Mouse (Mus musculus) cerebellum, postnatal 14 days (tissue): ENCODE data around the gene Gsn.

Experiments used
- DNase-seq, 2 experiments: peaks; one replicate each; pipeline ENCODE4 v3.0.0; 2021; ENCODE audit warnings: mixed read lengths in 2 of 2

Gene Gsn

DNA sequence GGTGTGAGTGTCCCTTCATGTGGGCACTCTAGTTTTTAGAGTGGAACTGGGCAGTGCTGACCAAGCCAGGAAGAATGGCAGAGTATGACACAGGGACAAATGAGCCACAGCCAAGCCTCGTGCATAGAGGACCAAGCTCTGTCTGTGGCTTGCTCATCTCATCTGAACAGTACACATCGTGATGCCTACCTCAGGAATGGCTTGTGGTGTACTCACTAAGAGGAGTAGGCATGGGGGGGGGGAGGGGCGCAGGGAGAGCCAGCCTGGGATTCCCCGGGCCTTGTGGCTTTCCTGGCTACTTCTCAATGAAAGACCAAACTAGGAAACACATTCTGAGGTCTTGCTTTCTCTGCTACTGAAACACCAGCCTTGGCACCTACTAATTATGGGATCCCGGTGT is 1.2 kb upstream of the Gsn start:
- no peak for DNase-seq

DNA sequence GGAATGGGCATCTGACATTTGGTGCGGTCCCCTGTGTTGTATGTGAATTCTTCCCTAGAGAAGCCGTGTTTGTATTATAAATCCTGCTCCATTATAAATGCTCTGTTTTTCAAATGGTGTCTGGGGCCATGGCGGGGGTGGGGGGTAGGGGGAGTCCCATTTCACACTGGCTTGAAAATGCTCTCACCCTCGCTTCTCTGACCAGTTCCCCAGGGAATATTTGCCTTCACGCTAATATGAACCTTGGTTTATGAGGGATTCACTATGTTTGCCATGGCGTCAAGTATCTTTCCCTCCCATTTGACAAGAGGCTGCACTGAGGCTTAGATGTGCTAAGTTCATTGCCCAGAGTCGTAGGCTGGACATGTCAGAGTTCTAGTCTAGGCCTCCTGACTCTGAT is 718 bp upstream of the Gsn start:
- no peak for DNase-seq

DNA sequence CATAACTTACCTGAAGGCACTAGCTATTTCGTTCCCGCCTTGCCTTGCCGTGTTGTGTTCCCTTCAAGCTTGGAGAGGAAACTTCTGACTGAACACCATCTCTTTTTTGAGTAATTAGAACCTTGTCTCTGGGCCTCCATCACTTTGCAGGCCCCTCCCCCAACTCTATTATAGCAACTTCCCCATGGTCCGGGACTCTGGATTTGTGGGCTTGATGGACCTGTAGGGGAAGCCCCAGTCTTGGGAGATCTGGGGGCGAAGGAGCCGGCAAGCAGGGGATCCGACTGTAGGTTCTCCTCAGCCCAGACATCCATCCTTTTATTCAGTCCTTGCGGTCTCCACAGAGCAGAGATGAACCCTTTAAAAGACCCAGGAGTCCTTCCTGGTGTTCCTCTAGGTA is 752 bp downstream of the Gsn start:
- DNase-seq, result no peak

DNA sequence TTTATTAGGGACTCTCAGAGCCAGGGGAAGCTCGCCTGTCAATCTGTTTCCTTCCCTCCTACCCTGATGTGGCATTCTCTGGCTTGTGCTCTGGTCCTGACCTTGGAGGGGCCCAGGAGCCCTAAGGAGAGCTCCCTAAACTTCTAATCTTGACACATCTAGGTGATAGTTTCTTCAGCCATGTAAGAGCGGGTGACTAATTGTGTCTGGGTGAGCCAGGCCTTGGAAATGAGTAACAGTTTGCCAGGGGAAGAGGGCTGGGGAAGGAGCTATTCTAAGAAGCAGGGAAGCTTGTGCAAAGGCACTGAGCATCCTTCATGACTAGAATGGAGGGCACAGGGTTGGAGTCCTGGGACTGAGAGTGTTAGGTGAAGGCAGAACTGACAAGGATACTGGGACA is 1.7 kb downstream of the Gsn start:
- DNase-seq, result no peak

DNA sequence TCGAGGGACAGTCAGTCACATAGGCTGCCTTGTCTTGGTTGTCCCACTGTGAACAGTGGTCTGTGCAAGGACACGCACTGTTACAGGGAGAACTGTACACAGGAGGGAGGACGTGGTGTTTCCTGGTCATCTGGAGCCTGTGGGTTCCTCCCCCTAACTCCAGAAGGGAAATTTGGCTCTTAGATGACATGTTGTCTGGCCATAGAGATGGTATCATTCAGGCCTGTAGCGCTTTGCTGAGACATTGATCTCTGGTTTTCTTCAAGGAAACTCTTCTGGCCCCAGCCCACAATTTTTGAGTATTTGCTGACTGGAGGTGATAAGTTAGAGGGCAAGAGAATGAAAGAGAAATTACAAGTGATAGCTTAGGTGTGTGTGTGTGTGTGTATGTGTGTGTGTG is 2.4 kb downstream of the Gsn start:
- no peak for DNase-seq

DNA sequence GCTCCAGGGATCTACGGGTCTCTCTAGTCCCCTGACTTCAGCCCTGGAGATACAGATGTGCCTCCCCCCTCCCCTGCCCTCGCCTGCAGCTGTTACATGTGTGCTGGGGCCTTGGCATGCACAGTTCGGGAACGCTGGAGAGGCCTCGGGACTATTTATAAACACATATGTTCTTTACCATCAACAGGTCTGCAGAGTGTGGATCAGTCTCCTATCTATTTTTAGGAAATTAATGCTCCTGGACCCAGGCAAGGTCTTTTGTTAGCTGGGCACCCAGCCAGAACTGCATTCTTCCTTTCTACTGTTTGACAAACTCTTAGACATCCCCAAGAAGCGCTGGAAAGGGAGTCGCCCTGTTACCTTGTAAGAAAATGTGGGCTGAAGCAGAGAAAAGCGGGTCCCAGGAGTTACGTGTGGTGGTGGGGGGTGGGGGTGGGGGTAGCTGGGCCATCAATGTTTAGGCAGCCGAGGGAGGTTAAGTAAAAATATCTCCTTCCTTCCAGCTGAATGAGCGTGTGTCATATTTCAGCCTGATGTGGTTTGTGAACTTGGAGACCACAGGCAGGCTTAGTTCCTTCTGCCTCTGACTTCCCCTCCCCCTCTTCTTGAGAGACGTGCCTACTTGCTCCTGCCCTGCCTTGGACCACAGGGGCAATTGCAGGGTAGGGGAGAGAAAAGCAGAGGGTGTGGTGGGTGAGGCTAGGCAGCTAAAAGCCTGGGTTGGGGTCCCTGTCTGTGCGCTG is 3.3 kb downstream of the Gsn start:
- DNase-seq, result no peak

DNA sequence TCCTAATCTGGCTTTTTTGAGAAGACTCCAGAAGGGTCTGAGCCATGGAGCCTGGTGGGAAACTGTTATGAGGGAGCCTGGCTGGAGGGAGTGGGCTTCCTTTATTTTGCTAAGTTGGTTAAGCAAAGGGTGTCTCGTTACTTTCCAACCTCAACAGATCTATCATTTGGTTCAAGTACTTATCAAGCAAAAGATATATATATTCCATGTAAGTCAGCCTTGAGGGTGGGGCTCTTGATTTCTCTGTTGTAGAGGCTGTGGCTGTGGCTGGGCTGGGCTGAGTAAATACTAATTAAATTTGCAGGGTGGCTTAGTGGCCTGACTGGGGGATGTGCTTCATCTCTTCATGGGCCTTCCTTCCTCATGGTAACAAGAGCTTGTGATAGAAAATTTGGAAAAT is 4.1 kb downstream of the Gsn start:
- no peak for DNase-seq

DNA sequence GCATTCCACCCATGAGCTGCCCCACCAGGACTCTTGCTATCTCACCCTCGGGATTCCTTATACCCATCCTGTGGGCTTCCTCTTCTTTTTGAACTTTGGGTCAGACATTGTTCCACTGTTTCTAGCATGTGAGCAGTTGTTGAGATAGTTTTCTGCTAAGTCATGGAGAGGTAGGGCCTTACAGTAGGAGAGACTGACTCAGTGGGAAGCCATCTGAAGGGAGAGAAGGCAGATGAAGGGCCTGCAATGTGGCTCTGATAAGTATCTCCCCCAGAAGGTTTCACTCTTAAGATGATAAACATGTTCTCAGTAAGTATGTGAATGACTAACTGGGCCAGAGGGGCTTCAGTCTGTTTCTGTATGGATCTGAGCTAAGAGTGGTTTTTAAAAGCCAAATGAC is 7.9 kb downstream of the Gsn start:
- DNase-seq, result no peak

DNA sequence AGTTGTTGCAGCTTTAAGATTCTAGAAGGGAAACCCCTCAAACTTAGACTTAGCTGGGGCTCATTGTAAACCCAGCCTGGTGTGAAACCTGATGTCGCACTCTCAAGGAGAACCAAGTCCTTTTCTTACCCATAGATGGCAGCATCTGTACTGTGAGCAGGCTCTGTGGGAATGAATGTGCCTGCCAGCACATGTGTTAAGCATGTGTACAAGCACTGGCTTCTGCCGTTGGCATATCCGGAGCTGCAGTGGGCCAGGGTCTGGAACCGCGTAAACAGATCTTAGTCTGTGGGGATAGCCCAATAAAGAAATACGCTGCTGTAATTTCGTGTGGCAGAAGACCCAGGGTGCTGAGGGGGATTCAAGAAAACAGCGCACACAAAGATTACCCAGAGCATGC is 9.1 kb downstream of the Gsn start:
- DNase-seq, result no peak

DNA sequence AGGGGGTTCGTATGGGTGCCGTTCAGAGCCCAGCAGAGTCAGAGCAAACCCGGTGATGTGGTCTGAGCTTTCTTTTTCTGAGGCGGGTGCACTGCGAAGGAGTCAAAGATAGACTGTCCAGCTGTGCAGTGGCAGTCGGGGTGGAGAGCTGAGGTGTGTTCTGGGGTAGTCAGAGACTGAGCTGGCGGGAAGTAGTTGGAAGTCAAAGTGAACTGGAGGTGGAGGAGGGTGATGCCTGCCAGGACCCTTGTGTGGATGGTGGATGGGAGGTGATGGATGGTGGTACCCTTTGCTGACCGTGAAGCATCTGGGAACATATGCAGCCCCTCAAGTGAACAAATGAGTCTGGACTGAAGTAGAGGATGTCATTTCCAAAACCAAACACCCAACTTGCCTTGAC is 9.6 kb downstream of the Gsn start:
- no peak for DNase-seq

DNA sequence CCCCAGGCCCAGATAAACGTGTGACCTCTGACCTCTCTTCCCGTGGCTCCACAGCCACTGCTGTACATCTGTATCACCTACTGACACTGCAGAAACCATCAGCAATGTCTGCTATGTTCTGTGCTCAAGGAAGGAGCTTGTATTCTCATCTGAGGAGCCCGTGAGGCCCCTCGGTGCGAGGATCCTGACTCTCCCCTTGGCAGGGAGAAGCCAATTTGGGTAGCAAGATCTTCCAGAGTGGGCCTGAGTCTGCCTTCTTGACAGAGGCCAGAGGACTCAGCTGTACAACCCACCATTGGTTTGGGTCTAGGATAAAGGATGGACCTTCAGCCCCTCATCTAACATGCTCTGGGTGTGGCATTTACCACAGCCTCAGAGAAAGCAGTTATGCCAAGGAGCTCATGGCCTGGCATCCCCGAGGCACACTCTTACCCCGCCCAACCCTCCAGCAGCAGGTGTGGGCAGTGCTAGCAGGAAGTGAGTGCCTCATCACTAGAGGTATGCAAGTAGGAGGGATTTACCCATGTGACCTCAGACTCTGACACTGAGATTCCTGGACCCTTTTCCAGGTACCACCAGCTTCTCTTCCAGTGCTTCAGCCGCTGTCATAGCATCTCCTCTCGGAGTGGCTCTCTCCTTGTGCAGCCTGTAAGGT is 10.2 kb downstream of the Gsn start:
- no peak for DNase-seq

DNA sequence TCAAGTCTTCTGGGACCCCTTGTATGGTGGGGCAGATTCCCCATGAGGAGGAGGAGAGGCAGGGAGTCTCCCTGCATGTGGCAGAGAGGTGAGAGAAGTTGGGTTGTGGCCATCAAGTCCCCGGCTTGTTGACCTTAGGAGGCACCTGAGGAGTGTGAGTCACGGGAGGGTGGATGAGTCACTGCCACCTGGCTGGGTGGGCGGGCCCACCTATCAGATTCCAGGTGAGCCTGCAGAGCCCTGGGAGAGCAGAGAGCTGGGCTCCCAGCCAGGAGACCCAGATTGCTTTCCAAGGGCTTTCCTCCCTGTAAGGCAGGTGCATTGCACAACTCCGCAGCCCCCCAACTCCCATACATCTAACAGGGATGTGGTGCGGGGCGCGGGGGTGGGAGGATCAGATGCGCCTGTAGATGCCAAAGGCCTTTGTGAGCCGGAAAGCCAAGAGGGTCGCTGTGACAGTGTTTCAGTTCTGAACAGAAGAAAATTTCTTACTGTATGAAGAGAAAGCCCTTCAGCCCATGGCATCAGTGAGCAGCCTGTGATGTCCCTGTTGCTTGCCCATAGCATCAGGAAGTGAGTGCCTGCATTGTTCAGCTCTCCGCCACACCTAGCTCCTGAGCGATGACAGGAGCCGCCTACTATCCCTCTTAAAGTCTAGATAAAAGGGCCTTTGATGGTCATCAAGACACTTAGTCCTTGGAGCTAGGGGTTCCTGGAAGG is 11.1 kb downstream of the Gsn start:
- no peak for DNase-seq

DNA sequence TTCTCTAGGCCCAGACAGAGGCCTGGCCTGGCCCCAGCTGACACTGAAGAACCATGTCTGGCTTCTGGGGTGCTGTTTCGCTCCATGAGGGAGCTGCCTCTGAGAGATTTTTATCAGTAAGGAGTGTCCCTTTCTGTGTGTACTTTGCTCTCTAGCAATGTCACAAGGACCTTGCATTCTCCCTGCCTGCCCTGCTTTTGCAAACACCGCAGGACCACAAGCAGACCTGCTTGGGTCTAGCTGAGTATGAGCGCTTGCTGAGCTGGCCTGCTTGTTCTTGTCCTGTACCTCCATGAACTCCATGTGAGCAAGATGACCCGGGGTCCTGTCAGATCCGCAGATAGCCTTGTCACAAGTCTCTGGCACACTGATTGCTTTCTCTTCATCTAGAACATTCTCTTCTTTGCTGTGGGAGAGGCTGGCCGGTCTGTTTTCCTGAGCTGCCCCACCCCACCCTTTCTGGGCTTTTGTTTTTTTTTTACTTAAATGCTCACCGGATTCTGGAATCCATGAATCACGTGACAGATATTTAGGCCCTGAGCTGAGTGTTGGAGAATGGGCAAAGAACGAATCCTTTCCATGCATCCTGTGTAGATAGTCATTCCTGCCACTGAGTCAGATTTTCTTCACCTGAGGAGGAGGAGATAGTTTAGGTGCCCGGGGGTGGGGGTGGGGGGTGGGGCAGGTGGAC is 11.8 kb downstream of the Gsn start:
- no peak for DNase-seq

DNA sequence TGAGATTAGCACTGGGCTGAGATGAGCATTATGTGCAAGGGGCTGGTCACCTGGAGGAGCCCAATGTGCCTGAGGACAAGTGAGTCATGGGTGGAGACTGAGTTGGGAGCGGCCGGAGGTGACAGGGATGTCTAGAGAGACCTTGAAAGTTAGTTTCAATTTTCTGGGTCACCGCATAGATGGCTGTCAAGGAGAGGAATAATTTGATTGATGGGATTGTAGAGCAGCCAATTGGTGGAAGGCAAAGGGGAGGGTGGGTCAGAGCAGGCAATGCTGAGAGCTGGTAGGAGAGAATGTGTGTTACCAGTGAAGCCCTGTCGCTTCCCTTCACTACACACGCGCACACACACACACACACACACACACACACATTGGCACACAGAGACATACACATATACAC is 13.0 kb downstream of the Gsn start:
- DNase-seq, result no peak

DNA sequence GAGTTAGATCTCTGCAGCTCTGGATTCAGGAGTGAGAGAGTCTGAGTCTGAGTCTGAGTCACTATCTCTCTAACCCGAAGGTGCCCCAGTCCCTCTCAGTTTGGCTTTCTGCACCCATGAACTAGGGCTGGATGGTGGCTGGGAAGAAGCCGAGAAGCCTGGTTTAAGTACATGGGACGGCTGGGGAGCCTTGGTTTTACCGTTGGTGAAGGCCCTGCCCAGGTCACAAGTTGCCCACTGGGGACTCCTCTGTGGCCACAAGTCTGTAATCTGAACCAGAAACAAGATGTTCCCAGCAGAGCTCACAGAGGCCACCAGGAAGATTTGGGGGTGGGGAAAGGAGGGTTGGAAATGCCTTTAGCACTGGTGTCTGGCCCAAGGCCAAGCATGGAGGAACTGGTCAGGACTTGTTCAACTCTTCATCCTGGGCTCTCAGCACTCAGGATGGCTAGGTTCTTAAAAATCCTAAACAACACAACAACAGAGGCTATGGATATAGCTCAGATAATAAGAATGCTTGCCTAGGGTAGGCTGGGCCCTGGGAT is 13.6 kb downstream of the Gsn start:
- DNase-seq, result no peak

DNA sequence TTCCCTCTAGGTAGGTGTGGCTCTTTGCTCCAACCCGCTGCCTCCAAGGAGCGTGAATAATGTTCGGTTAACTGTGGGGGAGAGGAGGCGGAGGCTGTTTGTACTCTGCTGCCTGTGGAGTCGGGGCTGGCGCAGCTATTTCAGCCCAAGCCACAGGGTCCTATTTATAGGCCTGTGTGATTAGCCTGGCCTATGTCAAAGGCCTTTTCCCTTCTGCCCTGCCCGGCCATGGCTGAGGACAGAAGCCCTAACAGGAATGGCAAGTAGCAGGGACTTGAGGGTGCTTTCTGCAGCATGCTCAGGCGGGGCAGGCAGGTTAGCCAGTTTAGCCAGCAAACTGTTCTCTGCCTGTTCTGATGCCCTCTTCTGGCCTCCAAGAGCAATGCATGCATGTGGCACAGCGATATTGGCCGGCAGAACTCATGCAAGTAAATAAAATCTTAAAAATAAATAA is 14.4 kb downstream of the Gsn start:
- peak; percentile 72 to 73 for DNase-seq

DNA sequence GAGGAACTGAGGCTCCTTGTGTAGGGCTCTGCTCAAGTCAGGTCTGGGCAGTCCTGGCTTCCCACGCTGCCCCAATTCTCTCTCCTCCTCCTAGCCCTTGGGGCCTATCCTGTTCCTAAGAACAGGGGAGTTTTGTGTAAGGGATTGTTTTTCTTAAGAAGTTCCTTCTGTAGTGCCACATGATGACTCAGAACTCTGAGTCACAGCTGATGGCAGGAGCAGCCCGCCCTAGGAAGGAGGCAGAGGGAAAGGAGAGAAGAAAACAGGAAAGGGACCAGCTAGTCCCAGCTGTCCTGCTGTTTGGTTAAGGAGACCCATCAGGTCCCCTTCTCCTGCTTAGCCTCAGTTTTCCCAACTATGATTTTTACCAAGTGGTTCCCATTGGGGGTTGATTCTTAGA is 15.6 kb downstream of the Gsn start:
- no peak for DNase-seq

DNA sequence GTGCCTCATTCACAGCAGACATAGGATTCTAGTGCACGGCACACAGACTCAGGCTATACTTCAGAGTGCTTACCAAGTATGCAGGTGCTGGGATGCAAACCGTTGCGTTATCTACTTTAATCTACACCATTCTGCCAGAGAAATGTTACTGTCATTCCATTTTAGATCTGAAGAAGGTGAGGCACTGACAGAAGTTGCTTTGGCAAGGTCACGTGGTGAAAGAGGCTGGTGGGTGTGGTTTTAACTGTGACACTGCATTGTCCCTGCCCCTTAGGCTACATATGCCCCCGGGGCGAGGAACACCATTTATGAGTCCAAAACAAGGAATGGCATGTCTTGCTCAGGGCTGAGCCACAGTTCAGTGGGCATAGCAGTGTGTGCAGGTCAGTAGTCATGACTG is 16.7 kb downstream of the Gsn start:
- DNase-seq, result no peak

DNA sequence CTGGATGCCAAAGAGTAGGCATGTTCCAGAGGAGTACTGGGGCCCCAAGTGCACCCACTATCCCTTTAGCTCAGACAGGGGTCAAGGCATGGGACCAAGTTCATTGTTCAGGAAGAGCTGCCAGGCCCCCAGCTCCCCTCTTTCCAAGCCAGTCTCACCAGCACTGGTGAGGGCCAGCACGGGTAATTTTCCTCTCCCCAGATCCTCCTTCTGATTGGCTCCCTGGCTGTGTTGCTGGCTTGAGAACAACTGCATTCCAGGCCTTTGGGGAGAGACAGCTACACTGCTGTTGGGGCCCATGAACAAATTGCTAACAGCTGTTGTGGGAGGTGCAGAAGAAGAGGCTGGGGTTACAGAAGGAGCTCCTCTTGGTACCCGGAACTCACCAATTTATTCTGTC is 17.4 kb downstream of the Gsn start:
- no peak for DNase-seq

DNA sequence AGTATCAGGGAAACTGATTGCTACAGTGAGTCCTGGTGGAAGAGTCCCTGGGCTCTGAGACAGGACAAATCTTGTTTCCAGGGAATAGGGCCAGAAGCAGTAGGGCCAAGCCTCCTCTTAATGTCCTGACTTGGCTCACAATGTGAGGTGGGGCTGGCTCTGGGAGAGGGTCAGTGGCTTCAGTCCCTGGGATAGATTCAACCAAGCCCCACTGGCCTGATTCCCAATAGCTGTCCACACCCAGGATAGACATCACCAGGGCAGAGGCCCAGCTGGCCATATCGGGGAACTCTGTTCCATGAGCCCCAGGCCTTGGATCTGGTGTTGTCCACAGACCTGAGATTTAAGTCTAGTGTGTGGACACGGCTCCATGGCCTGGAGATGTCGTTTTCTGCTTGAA is 21.5 kb downstream of the Gsn start:
- peak; percentile 51 to 59 for DNase-seq

DNA sequence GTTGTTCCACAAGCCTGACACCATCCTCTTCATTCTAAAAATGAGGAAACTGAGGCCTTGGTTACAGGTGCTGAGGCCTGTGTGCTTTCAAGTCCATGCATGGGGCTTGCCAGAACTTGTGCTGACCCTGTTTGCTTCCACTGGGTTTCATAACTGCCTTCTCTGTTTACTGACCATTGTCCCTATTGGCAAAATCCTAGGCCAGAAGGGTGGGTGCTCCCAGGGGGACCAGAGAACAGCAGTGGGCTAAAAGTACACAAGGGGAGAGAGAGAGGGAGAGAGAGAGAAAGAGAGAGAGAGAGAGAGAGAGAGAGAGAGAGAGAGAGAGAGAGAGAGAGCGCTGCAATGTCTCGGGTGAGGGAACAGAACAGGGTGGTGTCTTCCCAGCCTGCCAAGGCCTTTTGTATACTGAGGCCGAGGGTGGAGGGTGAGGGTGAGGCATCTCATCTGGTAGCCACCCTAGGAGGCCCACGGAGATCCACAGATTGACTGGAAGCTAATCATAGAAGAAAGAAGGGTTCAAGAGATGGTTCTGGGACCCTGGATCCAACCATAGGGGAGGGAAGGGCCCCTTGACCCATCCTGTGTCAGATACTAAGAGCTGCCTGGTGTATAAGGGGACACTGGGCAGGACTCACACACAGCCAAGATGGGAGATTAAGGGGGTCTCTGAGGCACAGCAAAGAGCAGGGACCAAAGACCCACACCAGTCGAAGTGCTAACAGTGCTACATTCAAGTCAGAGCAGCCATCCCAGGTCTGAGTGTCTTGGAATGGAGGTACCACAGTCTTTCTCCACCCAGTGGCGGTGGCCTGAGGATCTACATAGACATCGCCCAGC is 22.4 kb downstream of the Gsn start:
- DNase-seq, result no peak

DNA sequence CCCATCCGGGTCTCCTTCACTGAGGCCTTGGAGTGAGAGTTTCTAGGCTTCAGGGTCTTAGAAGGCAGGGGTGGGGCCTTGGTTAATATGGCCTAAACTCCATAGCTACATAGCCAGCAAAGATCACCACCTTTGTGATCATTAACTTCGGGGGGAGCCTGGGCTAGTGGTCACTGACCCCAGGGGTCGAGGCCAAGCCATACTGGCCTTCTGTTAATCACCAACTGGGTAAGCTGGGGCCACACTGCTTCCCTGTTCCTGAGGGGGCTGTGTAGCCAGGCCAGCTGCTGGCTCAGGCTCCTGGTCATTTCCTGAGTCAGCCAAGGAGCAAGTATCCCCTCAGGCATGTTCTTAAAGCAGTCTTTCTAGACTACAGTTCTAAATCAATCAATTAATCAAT is 23.8 kb downstream of the Gsn start:
- no peak for DNase-seq
